In genomic region chr7:135508602-135509001, GRCm38 (mm10) we compare ENCODE assay signal across 34 mouse cellular contexts. TPM values are rescaled to one million over a fixed set of nuclear protein-coding genes. Genes with fewer than 3 reads are reported as not detected.
DNase-seq lines count a peak whose midpoint lies in the region; ATAC-seq and TF ChIP-seq lines count a peak whose summit lies in the region.
"Had no signal": no experiment of that assay in that cellular context is flagged by ENCODE, and none has a peak within 500 bp of the region (broad histone marks: within the 10 kb centered on the region; RNA-seq: fewer than 3 reads in every experiment).

No protein-coding gene starts in this region.

- H3K9ac ChIP-seq in MEL (ENCODE audit: control insufficient read depth, low read depth, low read length, poor library complexity, severe bottlenecking), result no peak overlapping the region
- no peak overlapping the region for H3K9ac ChIP-seq in intestine, postnatal 0 days (ENCODE audit: low read depth, low read length)
- no peak overlapping the region for H3K9ac ChIP-seq in heart, adult 2 months (ENCODE audit: low read depth, low read length)
- H3K9ac ChIP-seq in kidney, embryonic 16.5 days (replicated peaks; ENCODE audit: low read length), result no peak overlapping the region
- H3K9ac ChIP-seq: embryonic facial prominence, embryonic 12.5 days; hindbrain, embryonic 13.5 days; liver, embryonic 14.5 days; neural tube, embryonic 12.5 days; stomach, embryonic 15.5 days had no signal

- DNase-seq in MEL (ENCODE audit: low read depth, low spot score), result peak; percentile 25
- no peak for DNase-seq in heart, adult 2 months
- no peak for DNase-seq in forebrain, embryonic 10.5 days (ENCODE audit: extremely low spot score, low spot score)
- DNase-seq in B cell, adult 2 months, result no peak
- DNase-seq: cerebellum, adult 8-10 months; embryo, embryonic 11 days; heart, postnatal 36 days; kidney, adult 2 months; kidney, postnatal 4 days; layer of hippocampus, adult 9-11 months; liver; lung, adult 2 months; lung, postnatal 10 days had no signal

- H3K4me1 ChIP-seq in MEL (ENCODE audit: control insufficient read depth in 1 of 2, insufficient read depth in 2 of 2, low read length in 2 of 2), result no peaks in the 10 kb centered on the region
- H3K4me1 ChIP-seq in intestine, postnatal 0 days (replicated peaks; ENCODE audit: control insufficient read depth, insufficient read depth, low read length), result 0 out of 2 replicates have a peak, but pooled peaks cover 6% of the 10 kb centered on the region
- no peaks in the 10 kb centered on the region for H3K4me1 ChIP-seq in heart, adult 2 months (ENCODE audit: control insufficient read depth, insufficient read depth, low read length)
- H3K4me1 ChIP-seq in forebrain, embryonic 10.5 days, result no peaks in the 10 kb centered on the region
- H3K4me1 ChIP-seq in kidney, embryonic 16.5 days (ENCODE audit: insufficient read depth, low read length), result no peaks in the 10 kb centered on the region
- H3K4me1 ChIP-seq: embryonic facial prominence, embryonic 12.5 days; hindbrain, embryonic 13.5 days; neural tube, embryonic 12.5 days; stomach, embryonic 15.5 days had no signal

- H3K27ac ChIP-seq in MEL (ENCODE audit: control insufficient read depth, low read depth, low read length), result no peak overlapping the region
- H3K27ac ChIP-seq in intestine, postnatal 0 days (ENCODE audit: low read depth, low read length), result peak overlapping the region; percentile 83
- no peak overlapping the region for H3K27ac ChIP-seq in heart, adult 2 months
- no peak overlapping the region for H3K27ac ChIP-seq in forebrain, embryonic 10.5 days
- H3K27ac ChIP-seq in kidney, embryonic 16.5 days (ENCODE audit: low read length), result no peak overlapping the region
- H3K27ac ChIP-seq: embryonic facial prominence, embryonic 12.5 days; hindbrain, embryonic 13.5 days; kidney, postnatal 0 days; liver, embryonic 14.5 days; macrophage; midbrain, embryonic 10.5 days; neural tube, embryonic 12.5 days; stomach, embryonic 15.5 days had no signal

- TF ChIP-seq CTCF in MEL (IDR thresholded peaks at IDR 0.05 in 2 of 3, conservative IDR thresholded peaks at IDR 0.05 in 1 of 3; ENCODE audit: control insufficient read depth in 1 of 3, insufficient read depth in 1 of 3, low read depth in 2 of 3, low read length in 3 of 3, poor library complexity in 1 of 3, severe bottlenecking in 1 of 3), result no peak
- TF ChIP-seq CTCF in intestine, postnatal 0 days (IDR thresholded peaks at IDR 0.05; ENCODE audit: low read depth), result no peak
- no peak for TF ChIP-seq CTCF in heart, adult 2 months (IDR thresholded peaks at IDR 0.05)

- no peak for TF ChIP-seq POLR2A in MEL (IDR thresholded peaks at IDR 0.05; ENCODE audit: control insufficient read depth in 1 of 2, insufficient read depth in 1 of 2, low read depth in 1 of 2, low read length in 2 of 2, poor library complexity in 1 of 2)
- TF ChIP-seq POLR2A in heart, adult 2 months (IDR thresholded peaks at IDR 0.05; ENCODE audit: insufficient read depth, low read depth, low read length), result no peak

- peak; percentile 78 for ATAC-seq in granulocyte monocyte progenitor cell, adult 5-6 weeks (replicated peaks; ENCODE audit: poor library complexity, severe bottlenecking)
- no peak for ATAC-seq in intestine, postnatal 0 days
- ATAC-seq in kidney, embryonic 16.5 days (ENCODE audit: low FRiP score, low TSS enrichment), result no peak
- ATAC-seq: activated CD4-positive, CD25-positive, alpha-beta regulatory T cell, adult 4 months; forebrain, embryonic 16.5 days; midbrain, embryonic 16.5 days had no signal

- TF ChIP-seq RAD21 in MEL (IDR thresholded peaks at IDR 0.05; ENCODE audit: low read depth, low read length), result no peak

- no peaks in the 10 kb centered on the region for H3K27me3 ChIP-seq in MEL (ENCODE audit: control insufficient read depth in 1 of 2, insufficient read depth in 2 of 2, low read length in 2 of 2)
- H3K27me3 ChIP-seq in intestine, postnatal 0 days (replicated peaks; ENCODE audit: control insufficient read depth, insufficient read depth, low read length), result no peaks in the 10 kb centered on the region
- no peaks in the 10 kb centered on the region for H3K27me3 ChIP-seq in heart, adult 2 months (ENCODE audit: control insufficient read depth, insufficient read depth, low read length)
- H3K27me3 ChIP-seq in forebrain, embryonic 10.5 days (ENCODE audit: poor library complexity, severe bottlenecking), result no peaks in the 10 kb centered on the region
- H3K27me3 ChIP-seq in kidney, embryonic 16.5 days (ENCODE audit: insufficient read depth, low read length), result no peaks in the 10 kb centered on the region
- H3K27me3 ChIP-seq: embryonic facial prominence, embryonic 12.5 days; hindbrain, embryonic 13.5 days; neural tube, embryonic 12.5 days; stomach, embryonic 15.5 days had no signal

- no peak overlapping the region for H3K4me3 ChIP-seq in MEL (ENCODE audit: control insufficient read depth in 1 of 2, insufficient read depth in 1 of 2, low read depth in 2 of 2, low read length in 2 of 2)
- no peak overlapping the region for H3K4me3 ChIP-seq in intestine, postnatal 0 days (ENCODE audit: low read depth, low read length)
- no peak overlapping the region for H3K4me3 ChIP-seq in heart, adult 2 months
- H3K4me3 ChIP-seq in forebrain, embryonic 10.5 days, result no peak overlapping the region
- H3K4me3 ChIP-seq in kidney, embryonic 16.5 days (ENCODE audit: low read length), result no peak overlapping the region
- H3K4me3 ChIP-seq: embryonic facial prominence, embryonic 12.5 days; hindbrain, embryonic 13.5 days; midbrain, embryonic 10.5 days; neural tube, embryonic 12.5 days; stomach, embryonic 15.5 days had no signal

- intact Hi-C loops in heart, adult 2 months (cut with DNase I), result no loop called here

- H3K79me2 ChIP-seq in MEL (ENCODE audit: control insufficient read depth, insufficient read depth, low read length, poor library complexity), result no peaks in the 10 kb centered on the region
- H3K79me2 ChIP-seq in heart, adult 2 months (replicated peaks; ENCODE audit: control insufficient read depth, insufficient read depth, low read length), result no peaks in the 10 kb centered on the region

- WGBS in intestine, postnatal 0 days, result 70% methylated on average over 4 of the region's 4 CpGs
- WGBS in heart, adult 2 months, result 83% methylated on average over 4 of the region's 4 CpGs
- WGBS in forebrain, embryonic 10.5 days, result 89% methylated on average over 4 of the region's 4 CpGs
- 87% methylated on average over 4 of the region's 4 CpGs for WGBS in kidney, embryonic 16.5 days

- no peaks in the 10 kb centered on the region for H3K9me3 ChIP-seq in MEL (replicated peaks; ENCODE audit: insufficient read depth, low read length)
- no peaks in the 10 kb centered on the region for H3K9me3 ChIP-seq in intestine, postnatal 0 days (ENCODE audit: control insufficient read depth)
- no peaks in the 10 kb centered on the region for H3K9me3 ChIP-seq in forebrain, embryonic 10.5 days
- H3K9me3 ChIP-seq in kidney, embryonic 16.5 days (ENCODE audit: low read length), result peaks cover 4% of the 10 kb centered on the region; the same call in 1 of the 2 replicates
- H3K9me3 ChIP-seq: embryonic facial prominence, embryonic 12.5 days; hindbrain, embryonic 13.5 days; neural tube, embryonic 12.5 days; stomach, embryonic 15.5 days had no signal

- no peak for TF ChIP-seq EP300 in MEL (IDR thresholded peaks at IDR 0.05; ENCODE audit: low read depth in 1 of 2, low read length in 2 of 2)
- TF ChIP-seq EP300 in heart, adult 2 months (IDR thresholded peaks at IDR 0.05; ENCODE audit: insufficient read depth, low read depth, low read length), result no peak

- H3K36me3 ChIP-seq in MEL (ENCODE audit: control insufficient read depth in 1 of 2, insufficient read depth in 2 of 2, low read length in 2 of 2), result no peaks in the 10 kb centered on the region
- peaks cover 11% of the 10 kb centered on the region for H3K36me3 ChIP-seq in intestine, postnatal 0 days (ENCODE audit: control insufficient read depth, insufficient read depth)
- no peaks in the 10 kb centered on the region for H3K36me3 ChIP-seq in heart, adult 2 months (ENCODE audit: control insufficient read depth, insufficient read depth, low read length)
- no peaks in the 10 kb centered on the region for H3K36me3 ChIP-seq in forebrain, embryonic 10.5 days (replicated peaks)
- no peaks in the 10 kb centered on the region for H3K36me3 ChIP-seq in kidney, embryonic 16.5 days (ENCODE audit: insufficient read depth, low read length)
- H3K36me3 ChIP-seq: embryonic facial prominence, embryonic 12.5 days; hindbrain, embryonic 13.5 days; midbrain, embryonic 10.5 days; neural tube, embryonic 12.5 days; stomach, embryonic 15.5 days had no signal

- peak overlapping the region; percentile 37 for H3K4me2 ChIP-seq in intestine, postnatal 0 days (replicated peaks; ENCODE audit: low read depth)
- no peak overlapping the region for H3K4me2 ChIP-seq in kidney, embryonic 16.5 days (replicated peaks; ENCODE audit: low read depth, low read length)
- H3K4me2 ChIP-seq: embryonic facial prominence, embryonic 12.5 days; heart, embryonic 11.5 days; hindbrain, embryonic 13.5 days; neural tube, embryonic 12.5 days; stomach, embryonic 15.5 days had no signal

TF ChIP-seq in MEL, 35 proteins besides CTCF, POLR2A, EP300 and RAD21 (continues in another document):
- no peak for TF ChIP-seq ETS1 (IDR thresholded peaks at IDR 0.05; ENCODE audit: low read depth, low read length)

RNA-seq across cellular contexts. Expression of gene Clrn3, which starts 19.9 kb away (rescaled TPM):
- not detected in 2 replicates for total RNA-seq in MEL (2012; rRNA removed)
- not detected for polyA plus RNA-seq in MEL (2012; ENCODE audit: insufficient read depth in 1 of 2, insufficient read length in 2 of 2, low read depth in 1 of 2, low replicate concordance in 2 of 2, missing spikeins in 1 of 2)
- total RNA-seq in granulocyte monocyte progenitor cell, adult 5-6 weeks (2014; fragmentation: Nextera tagmentation), result not detected in 2 replicates
- total RNA-seq in granulocyte monocyte progenitor cell, adult 5-6 weeks (2017), result 0.04 TPM in 1 of 2 replicates, not detected in the other
- polyA plus RNA-seq in intestine, postnatal 0 days (2015; fragmentation: Nextera tagmentation; extraction: Ambion mirVana), result 61.7 and 63.6 TPM in 2 replicates
- not detected for total RNA-seq in heart, adult 2 months (2021)
- polyA plus RNA-seq in heart, adult 2 months (2012; rRNA removed), result not detected in 2 replicates
- not detected in 2 replicates for polyA plus RNA-seq in forebrain, embryonic 10.5 days (2016; fragmentation: Nextera tagmentation; extraction: Ambion mirVana)
- 14.3 and 17.3 TPM in 2 replicates for polyA plus RNA-seq in kidney, embryonic 16.5 days (2015; fragmentation: Nextera tagmentation; extraction: Ambion mirVana)
- total RNA-seq: adrenal gland, adult 2 months; gastrocnemius, adult 8-10 months; heart, postnatal 36 days; left cerebral cortex, adult 18-20 months; left cerebral cortex, postnatal 14 days had no signal
- polyA plus RNA-seq: activated CD4-positive, CD25-positive, alpha-beta regulatory T cell, adult 4 months; adrenal gland, adult 2 months; embryonic facial prominence, embryonic 12.5 days; forebrain, embryonic 11.5 days; forebrain, embryonic 16.5 days; heart, embryonic 11.5 days; limb, embryonic 11.5 days; liver, embryonic 14.5 days; lung, adult 2 months; macrophage; midbrain, embryonic 10.5 days; midbrain, embryonic 16.5 days; neural tube, embryonic 12.5 days had no signal

RNA-seq across cellular contexts. Expression of gene Ptpre, which starts 28.7 kb away (rescaled TPM):
- total RNA-seq in MEL (2012; rRNA removed), result 4.9 and 6.9 TPM in 2 replicates
- 10 to 100 TPM in 1 of 2 experiments, not detected in 1; 12.9 TPM for polyA plus RNA-seq in MEL (2012; ENCODE audit: insufficient read depth in 1 of 2, insufficient read length in 2 of 2, low read depth in 1 of 2, low replicate concordance in 2 of 2, missing spikeins in 1 of 2)
- 74.9 and 86.6 TPM in 2 replicates for total RNA-seq in granulocyte monocyte progenitor cell, adult 5-6 weeks (2014; fragmentation: Nextera tagmentation)
- 48.3 and 49.8 TPM in 2 replicates for total RNA-seq in granulocyte monocyte progenitor cell, adult 5-6 weeks (2017)
- 4.7 and 5.2 TPM in 2 replicates for polyA plus RNA-seq in intestine, postnatal 0 days (2015; fragmentation: Nextera tagmentation; extraction: Ambion mirVana)
- 1 to 10 TPM; 2.8 to 3.1 TPM for total RNA-seq in heart, adult 2 months (2021)
- polyA plus RNA-seq in heart, adult 2 months (2012; rRNA removed), result 3.6 and 4.1 TPM in 2 replicates
- polyA plus RNA-seq in forebrain, embryonic 10.5 days (2016; fragmentation: Nextera tagmentation; extraction: Ambion mirVana), result 0.31 and 0.41 TPM in 2 replicates
- polyA plus RNA-seq in kidney, embryonic 16.5 days (2015; fragmentation: Nextera tagmentation; extraction: Ambion mirVana), result 1.3 and 1.7 TPM in 2 replicates

Comparison
In these comparisons a context has a peak if more than half of its experiments do, and no peak if none do; other contexts are left out.
1. RNA of gene Clrn3, which starts 19.9 kb away (polyA plus RNA-seq): 61.7 to 63.6 TPM in intestine, postnatal 0 days and 14.3 to 17.3 TPM in kidney, embryonic 16.5 days; not detected in MEL, not detected in heart, adult 2 months and not detected in forebrain, embryonic 10.5 days; every median in the first group is over 10 times any median in the second.